32 mouse cellular contexts compared by ENCODE assay signal in genomic region chr7:107044407-107044806, GRCm38 (mm10). TPM values are rescaled to one million over a fixed set of nuclear protein-coding genes. Genes with fewer than 3 reads are reported as not detected.
DNase-seq lines count a peak whose midpoint lies in the region; ATAC-seq and TF ChIP-seq lines count a peak whose summit lies in the region.
"Had no signal": no experiment of that assay in that cellular context is flagged by ENCODE, and none has a peak within 500 bp of the region (broad histone marks: within the 10 kb centered on the region; RNA-seq: fewer than 3 reads in every experiment).

No protein-coding gene starts in this region.

- H3K9me3 ChIP-seq in G1E (replicated peaks) = no peaks in the 10 kb centered on the region
- H3K9me3 ChIP-seq: forebrain, embryonic 10.5 days; forebrain, embryonic 13.5 days; hindbrain, embryonic 15.5 days; intestine, embryonic 15.5 days had no signal

- 0 out of 2 replicates have a peak, but pooled peaks cover 2% of the 10 kb centered on the region for H3K27me3 ChIP-seq in G1E (ENCODE audit: insufficient read depth, low read length)
- peaks cover 1% of the 10 kb centered on the region; the same call in 1 of the 2 replicates for H3K27me3 ChIP-seq in splenic B cell, adult 2 months (ENCODE audit: control insufficient read depth, insufficient read depth, low read length, poor library complexity, severe bottlenecking)
- H3K27me3 ChIP-seq: forebrain, embryonic 13.5 days; hindbrain, embryonic 15.5 days; intestine, embryonic 15.5 days had no signal

- no peak for TF ChIP-seq CTCF in G1E (IDR thresholded peaks at IDR 0.05; ENCODE audit: low read depth, low read length)
- TF ChIP-seq CTCF in gastrocnemius, adult 2 months (IDR thresholded peaks at IDR 0.05) = no peak

- ATAC-seq in G1E (ENCODE audit: extremely low read depth, insufficient number of reproducible peaks, low FRiP score, poor library complexity, severe bottlenecking) = peak; percentile 28
- ATAC-seq in common myeloid progenitor, adult 5-6 weeks (replicated peaks; ENCODE audit: low read depth, poor library complexity, severe bottlenecking) = peak; percentile 69
- peak; percentile 77 for ATAC-seq in megakaryocyte, adult 5-6 weeks (ENCODE audit: poor library complexity, severe bottlenecking)
- ATAC-seq: forebrain, embryonic 13.5 days; forebrain, embryonic 16.5 days; intestine, embryonic 15.5 days had no signal

- H3K27ac ChIP-seq in gastrocnemius, adult 2 months = no peak overlapping the region
- H3K27ac ChIP-seq: forebrain, embryonic 10.5 days; forebrain, embryonic 13.5 days; hindbrain, embryonic 15.5 days; intestine, embryonic 15.5 days had no signal

- intact Hi-C loops in gastrocnemius, adult 2 months (cut with DNase I) = no loop called here

- no peak for DNase-seq in G1E (ENCODE audit: low spot score)
- DNase-seq in splenic B cell, adult 2 months (ENCODE audit: low read depth, low spot score) = peak; percentile 20
- DNase-seq in gastrocnemius, adult 2 months = no peak
- DNase-seq in frontal cortex, postnatal 25 days (ENCODE audit: low spot score in 2 of 2) = no peak
- DNase-seq in cerebellum, postnatal 14 days = no peak
- DNase-seq: adrenal gland, adult 2 months; adrenal gland, postnatal 14 days; cerebellum, adult 11 months; cerebellum, adult 2 months; cerebellum, adult 9-11 months; cerebellum, postnatal 36 days; gastrocnemius, postnatal 36 days; heart, adult 11 months; heart, postnatal 36 days; kidney, adult 11 months had no signal

- H3K4me3 ChIP-seq in G1E (ENCODE audit: low read depth, low read length) = no peak overlapping the region
- H3K4me3 ChIP-seq in gastrocnemius, adult 2 months = no peak overlapping the region
- H3K4me3 ChIP-seq: forebrain, embryonic 10.5 days; forebrain, embryonic 13.5 days; hindbrain, embryonic 15.5 days; intestine, embryonic 15.5 days had no signal

- no peaks in the 10 kb centered on the region for H3K36me3 ChIP-seq in G1E (replicated peaks)
- no peaks in the 10 kb centered on the region for H3K36me3 ChIP-seq in splenic B cell, adult 2 months (ENCODE audit: control insufficient read depth, insufficient read depth, low read length, poor library complexity, severe bottlenecking)
- H3K36me3 ChIP-seq: forebrain, embryonic 10.5 days; hindbrain, embryonic 15.5 days; intestine, embryonic 15.5 days had no signal

- H3K4me1 ChIP-seq in G1E (ENCODE audit: insufficient read depth, low read depth, low read length) = peaks cover 5% of the 10 kb centered on the region
- H3K4me1 ChIP-seq: forebrain, embryonic 10.5 days; forebrain, embryonic 13.5 days; hindbrain, embryonic 15.5 days; intestine, embryonic 15.5 days had no signal

RNA-seq across cellular contexts. Expression of gene Olfr713, which starts 13.4 kb away (rescaled TPM):
- total RNA-seq in G1E (2014; fragmentation: Nextera tagmentation) (not detected in 2 replicates), G1E (2017) (0.05 and 0.12 TPM in 2 replicates)
- polyA plus RNA-seq in G1E (2012) = not detected in 2 replicates
- total RNA-seq in common myeloid progenitor, adult 5-6 weeks (2017) = not detected in 2 replicates
- not detected in 2 replicates for total RNA-seq in megakaryocyte, adult 5-6 weeks (2015)
- not detected in 2 replicates for total RNA-seq in megakaryocyte, adult 5-6 weeks (2017)
- not detected for total RNA-seq in gastrocnemius, adult 2 months (2021)
- total RNA-seq: adrenal gland, adult 2 months; adrenal gland, postnatal 14 days; adrenal gland, postnatal 4 days; ES-E14; gastrocnemius, adult 8-10 months; gastrocnemius, postnatal 36 days; heart, adult 8-10 months; heart, postnatal 36 days had no signal
- polyA plus RNA-seq: adrenal gland, adult 2 months; cerebellum, adult 2 months; embryonic facial prominence, embryonic 11.5 days; embryonic facial prominence, embryonic 14.5 days; forebrain, embryonic 10.5 days; forebrain, embryonic 13.5 days; forebrain, embryonic 16.5 days; heart, embryonic 11.5 days; heart, embryonic 14.5 days; heart, postnatal 0 days; hindbrain, embryonic 11.5 days; hindbrain, embryonic 15.5 days; intestine, embryonic 15.5 days had no signal

RNA-seq across cellular contexts. Expression of gene Olfr714, which starts 26.4 kb away (rescaled TPM):
- total RNA-seq in G1E (2014; fragmentation: Nextera tagmentation) = not detected in 2 replicates
- 0.11 and 0.46 TPM in 2 replicates for total RNA-seq in G1E (2017)
- polyA plus RNA-seq in G1E (2012) = not detected in 2 replicates
- not detected in 2 replicates for total RNA-seq in common myeloid progenitor, adult 5-6 weeks (2017)
- not detected in 2 replicates for total RNA-seq in megakaryocyte, adult 5-6 weeks (2015)
- not detected in 2 replicates for total RNA-seq in megakaryocyte, adult 5-6 weeks (2017)
- not detected for total RNA-seq in gastrocnemius, adult 2 months (2021)
- total RNA-seq: adrenal gland, adult 2 months; adrenal gland, postnatal 14 days; adrenal gland, postnatal 4 days; ES-E14; gastrocnemius, adult 8-10 months; gastrocnemius, postnatal 36 days; heart, adult 8-10 months; heart, postnatal 36 days had no signal
- polyA plus RNA-seq: adrenal gland, adult 2 months; cerebellum, adult 2 months; embryonic facial prominence, embryonic 11.5 days; embryonic facial prominence, embryonic 14.5 days; forebrain, embryonic 10.5 days; forebrain, embryonic 13.5 days; forebrain, embryonic 16.5 days; heart, embryonic 11.5 days; heart, embryonic 14.5 days; heart, postnatal 0 days; hindbrain, embryonic 11.5 days; hindbrain, embryonic 15.5 days; intestine, embryonic 15.5 days had no signal

RNA-seq across cellular contexts. Expression of gene Olfr2, which starts 38.5 kb away (rescaled TPM):
- total RNA-seq in G1E (2014; fragmentation: Nextera tagmentation) (not detected in 2 replicates), G1E (2017) (0.06 TPM in 1 of 2 replicates, not detected in the other)
- not detected in 2 replicates for polyA plus RNA-seq in G1E (2012)
- total RNA-seq in common myeloid progenitor, adult 5-6 weeks (2017) = 0.87 TPM in 1 of 2 replicates, not detected in the other
- not detected in 2 replicates for total RNA-seq in megakaryocyte, adult 5-6 weeks (2015)
- total RNA-seq in megakaryocyte, adult 5-6 weeks (2017) = under 0.01 TPM in 1 of 2 replicates, not detected in the other
- not detected for total RNA-seq in gastrocnemius, adult 2 months (2021)
- total RNA-seq: adrenal gland, adult 2 months; adrenal gland, postnatal 14 days; adrenal gland, postnatal 4 days; ES-E14; gastrocnemius, adult 8-10 months; gastrocnemius, postnatal 36 days; heart, adult 8-10 months; heart, postnatal 36 days had no signal
- polyA plus RNA-seq: adrenal gland, adult 2 months; cerebellum, adult 2 months; embryonic facial prominence, embryonic 11.5 days; embryonic facial prominence, embryonic 14.5 days; forebrain, embryonic 10.5 days; forebrain, embryonic 13.5 days; forebrain, embryonic 16.5 days; heart, embryonic 11.5 days; heart, embryonic 14.5 days; heart, postnatal 0 days; hindbrain, embryonic 11.5 days; hindbrain, embryonic 15.5 days; intestine, embryonic 15.5 days had no signal

RNA-seq across cellular contexts. Expression of gene Olfr17, which starts 48.6 kb away (rescaled TPM):
- total RNA-seq in G1E (2014; fragmentation: Nextera tagmentation) (not detected in 2 replicates), G1E (2017) (0.06 and 0.11 TPM in 2 replicates)
- not detected in 2 replicates for polyA plus RNA-seq in G1E (2012)
- total RNA-seq in common myeloid progenitor, adult 5-6 weeks (2017) = not detected in 2 replicates
- total RNA-seq in megakaryocyte, adult 5-6 weeks (2015) = not detected in 2 replicates
- not detected in 2 replicates for total RNA-seq in megakaryocyte, adult 5-6 weeks (2017)
- total RNA-seq in gastrocnemius, adult 2 months (2021) = not detected
- total RNA-seq: adrenal gland, adult 2 months; adrenal gland, postnatal 14 days; adrenal gland, postnatal 4 days; ES-E14; gastrocnemius, adult 8-10 months; gastrocnemius, postnatal 36 days; heart, adult 8-10 months; heart, postnatal 36 days had no signal
- polyA plus RNA-seq: adrenal gland, adult 2 months; cerebellum, adult 2 months; embryonic facial prominence, embryonic 11.5 days; forebrain, embryonic 10.5 days; forebrain, embryonic 13.5 days; forebrain, embryonic 16.5 days; heart, embryonic 11.5 days; heart, embryonic 14.5 days; heart, postnatal 0 days; hindbrain, embryonic 11.5 days; hindbrain, embryonic 15.5 days; intestine, embryonic 15.5 days had no signal
